Mouse (Mus musculus): Measurements from ENCODE around the gene Tex22. TPM values are rescaled to one million over a fixed set of nuclear protein-coding genes. Genes with fewer than 3 reads are reported as not detected.

The Tex22 gene
- polyA plus RNA-seq, 1 experiment: not detected

GRCm38 (mm10) chr12:113134502-113134901, 60.2 kb downstream of the Tex22 start:
- H3K27me3 ChIP-seq (replicated peaks): peaks cover 8% of the 10 kb centered on the region
- peaks cover 6% of the 10 kb centered on the region for H3K4me1 ChIP-seq
- TF ChIP-seq GATA1 (IDR thresholded peaks at IDR 0.05; ENCODE audit: borderline replicate concordance, low read length) (no peak), FLI1 (IDR thresholded peaks at IDR 0.05; ENCODE audit: low read length) (no peak)
- H3K9me3 ChIP-seq: no peaks in the 10 kb centered on the region
- no peak overlapping the region for H3K4me3 ChIP-seq (replicated peaks)
- peaks cover 97% of the 10 kb centered on the region for H3K36me3 ChIP-seq (replicated peaks; ENCODE audit: low read length)

- peaks cover 17% of the 10 kb centered on the region for H3K27me3 ChIP-seq (replicated peaks)
- H3K36me3 ChIP-seq (replicated peaks; ENCODE audit: low read length): peaks cover 88% of the 10 kb centered on the region
- no peaks in the 10 kb centered on the region for H3K9me3 ChIP-seq
- TF ChIP-seq GATA1 (IDR thresholded peaks at IDR 0.05; ENCODE audit: borderline replicate concordance, low read length) (no peak), FLI1 (IDR thresholded peaks at IDR 0.05; ENCODE audit: low read length) (no peak)
- H3K4me1 ChIP-seq: peaks cover 15% of the 10 kb centered on the region
- no peak overlapping the region for H3K4me3 ChIP-seq (replicated peaks)
These were observed 61.1 kb downstream of the Tex22 start for GRCm38 (mm10) chr12:113135401-113135800.

GRCm38 (mm10) chr12:113136492-113137020, 62.3 kb downstream of the Tex22 start:
- no peaks in the 10 kb centered on the region for H3K9me3 ChIP-seq
- H3K36me3 ChIP-seq (replicated peaks; ENCODE audit: low read length): peaks cover 76% of the 10 kb centered on the region
- peaks cover 26% of the 10 kb centered on the region for H3K4me1 ChIP-seq
- no peak overlapping the region for H3K4me3 ChIP-seq (replicated peaks)
- TF ChIP-seq FLI1 (IDR thresholded peaks at IDR 0.05; ENCODE audit: low read length): no peak
- TF ChIP-seq GATA1 (IDR thresholded peaks at IDR 0.05; ENCODE audit: borderline replicate concordance, low read length): no peak
- peaks cover 29% of the 10 kb centered on the region for H3K27me3 ChIP-seq (replicated peaks)

- no peaks in the 10 kb centered on the region for H3K9me3 ChIP-seq
- H3K27me3 ChIP-seq (replicated peaks): peaks cover 38% of the 10 kb centered on the region
- peaks cover 36% of the 10 kb centered on the region for H3K4me1 ChIP-seq
- H3K4me3 ChIP-seq (replicated peaks): no peak overlapping the region
- TF ChIP-seq FLI1 (IDR thresholded peaks at IDR 0.05; ENCODE audit: low read length) (no peak), GATA1 (IDR thresholded peaks at IDR 0.05; ENCODE audit: borderline replicate concordance, low read length) (no peak)
- H3K36me3 ChIP-seq (replicated peaks; ENCODE audit: low read length): peaks cover 67% of the 10 kb centered on the region
These were observed 63.2 kb downstream of the Tex22 start for GRCm38 (mm10) chr12:113137260-113138213.

DNA sequence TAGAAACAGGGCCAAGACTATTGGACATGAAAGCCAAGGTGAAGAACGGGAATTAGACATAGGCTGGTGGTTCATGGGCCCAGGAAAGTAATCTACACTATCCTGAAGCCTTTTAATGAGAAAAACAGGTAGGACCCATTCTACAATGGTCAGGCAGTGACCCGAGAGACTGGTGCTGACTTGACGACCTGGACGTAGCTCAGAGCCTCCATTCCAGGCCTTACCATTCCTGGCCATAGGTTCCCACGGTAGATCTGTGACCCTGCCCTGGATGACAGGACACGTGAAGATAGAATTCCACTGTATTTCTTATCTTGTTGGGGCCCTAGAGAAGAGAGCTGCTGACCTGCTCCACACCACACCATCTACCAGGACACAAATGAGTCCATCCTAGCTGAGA, 64.0 kb downstream of the Tex22 start:
- no peak for TF ChIP-seq GATA1 (IDR thresholded peaks at IDR 0.05; ENCODE audit: borderline replicate concordance, low read length)
- TF ChIP-seq FLI1 (IDR thresholded peaks at IDR 0.05; ENCODE audit: low read length): no peak
- Histone ChIP-seq H3K4me3 (replicated peaks) (no peak overlapping the region), H3K36me3 (replicated peaks; ENCODE audit: low read length) (peaks cover 59% of the 10 kb centered on the region), H3K27me3 (replicated peaks) (peaks cover 46% of the 10 kb centered on the region), H3K4me1 (peaks cover 44% of the 10 kb centered on the region), H3K9me3 (no peaks in the 10 kb centered on the region)

Other genes with a start within 250 kb of the Tex22 start
- 3.2 and 11.7 TPM in 2 replicates for gene Cdca4, start 245.1 kb upstream of the Tex22 start, polyA plus RNA-seq (2012; ENCODE audit: insufficient read depth, low replicate concordance)
- gene Gpr132, start 206.3 kb upstream of the Tex22 start, polyA plus RNA-seq (2012; ENCODE audit: insufficient read depth, low replicate concordance): 1.2 TPM in 1 of 2 replicates, not detected in the other
- gene Jag2, start 144.7 kb upstream of the Tex22 start, polyA plus RNA-seq (2012; ENCODE audit: insufficient read depth, low replicate concordance): 4.8 and 14.7 TPM in 2 replicates
- 14.1 and 42.5 TPM in 2 replicates for gene Nudt14, start 132.4 kb upstream of the Tex22 start, polyA plus RNA-seq (2012; ENCODE audit: insufficient read depth, low replicate concordance)
- gene Btbd6, start 98.0 kb upstream of the Tex22 start, polyA plus RNA-seq (2012; ENCODE audit: insufficient read depth, low replicate concordance): 25.3 and 64.2 TPM in 2 replicates
- 11.5 and 16.3 TPM in 2 replicates for gene Brf1, start 73.8 kb upstream of the Tex22 start, polyA plus RNA-seq (2012; ENCODE audit: insufficient read depth, low replicate concordance)
- gene Pacs2, start 60.0 kb upstream of the Tex22 start, polyA plus RNA-seq (2012; ENCODE audit: insufficient read depth, low replicate concordance): 7.0 and 8.7 TPM in 2 replicates
- gene Mta1, start 23.8 kb downstream of the Tex22 start, polyA plus RNA-seq (2012; ENCODE audit: insufficient read depth, low replicate concordance): 120 and 145 TPM in 2 replicates
- 6.1 and 14.4 TPM in 2 replicates for gene Crip2, start 65.7 kb downstream of the Tex22 start, polyA plus RNA-seq (2012; ENCODE audit: insufficient read depth, low replicate concordance)
- gene Crip1, start 71.8 kb downstream of the Tex22 start, polyA plus RNA-seq (2012; ENCODE audit: insufficient read depth, low replicate concordance): 12.3 and 39.8 TPM in 2 replicates
- 2.0 and 7.6 TPM in 2 replicates for gene Tedc1, start 81.9 kb downstream of the Tex22 start, polyA plus RNA-seq (2012; ENCODE audit: insufficient read depth, low replicate concordance)
- gene Tmem121, start 111.4 kb downstream of the Tex22 start, polyA plus RNA-seq (2012; ENCODE audit: insufficient read depth, low replicate concordance): not detected in 2 replicates